Mouse (Mus musculus) bone marrow macrophage, adult 2 months (primary cell): ENCODE data around the gene BC029722.

Experiments used
- CTCF ChIP-seq: IDR thresholded peaks from 2 replicates; pipeline ENCODE4 v1.5.1; 2012; ENCODE audit warnings: low read depth, mild to moderate bottlenecking, low read length, moderate library complexity
- POLR2A ChIP-seq: IDR thresholded peaks from 2 replicates; pipeline ENCODE4 v1.6.1; 2012; ENCODE audit warnings: mild to moderate bottlenecking, low read depth, low read length, borderline replicate concordance

GRCm38 (mm10) chr2:155814829-155815228, 4.4 kb downstream of the BC029722 start:
- TF ChIP-seq CTCF = no peak
- no peak for TF ChIP-seq POLR2A
